ENCODE assay signal across 17 mouse cellular contexts in genomic region chrX:99331764-99332456, GRCm38 (mm10).
DNase-seq lines count a peak whose midpoint lies in the region; ATAC-seq and TF ChIP-seq lines count a peak whose summit lies in the region.
"Had no signal": no experiment of that assay in that cellular context is flagged by ENCODE, and none has a peak within 500 bp of the region (broad histone marks: within the 10 kb centered on the region; RNA-seq: fewer than 3 reads in every experiment).

No protein-coding gene starts in this region.

- 34% methylated on average over 9 of the region's 9 CpGs for WGBS in forebrain, postnatal 0 days
- WGBS in midbrain, embryonic 12.5 days = 43% methylated on average over 9 of the region's 9 CpGs

- TF ChIP-seq CTCF in forebrain, postnatal 0 days (IDR thresholded peaks at IDR 0.05; ENCODE audit: low read depth) = no peak

- no peaks in the 10 kb centered on the region for H3K4me1 ChIP-seq in forebrain, postnatal 0 days (ENCODE audit: insufficient read depth)
- H3K4me1 ChIP-seq in midbrain, embryonic 12.5 days = peaks cover 9% of the 10 kb centered on the region; the same call in 1 of the 2 replicates
- H3K4me1 ChIP-seq: liver, embryonic 15.5 days had no signal

- H3K9ac ChIP-seq in forebrain, postnatal 0 days = no peak overlapping the region
- H3K9ac ChIP-seq in midbrain, embryonic 12.5 days (replicated peaks) = no peak overlapping the region
- H3K9ac ChIP-seq: liver, embryonic 15.5 days had no signal

- H3K9me3 ChIP-seq in forebrain, postnatal 0 days (ENCODE audit: low read length) = no peaks in the 10 kb centered on the region
- H3K9me3 ChIP-seq in midbrain, embryonic 12.5 days = no peaks in the 10 kb centered on the region
- H3K9me3 ChIP-seq: liver, embryonic 15.5 days had no signal

- no peak overlapping the region for H3K4me3 ChIP-seq in forebrain, postnatal 0 days (ENCODE audit: low read depth, low read length)
- H3K4me3 ChIP-seq in midbrain, embryonic 12.5 days = no peak overlapping the region
- H3K4me3 ChIP-seq: layer of hippocampus, adult 2 months; liver, embryonic 15.5 days had no signal

- peak; percentile 12 for DNase-seq in testis, postnatal 10 days (ENCODE audit: low spot score)
- DNase-seq in testis, postnatal 14 days (ENCODE audit: low spot score) = no peak
- peak; percentile 35 for DNase-seq in forebrain, postnatal 0 days
- DNase-seq in layer of hippocampus, postnatal 36 days = no peak
- DNase-seq in layer of hippocampus, adult 8-10 months (ENCODE audit: low spot score in 2 of 2) = no peak
- DNase-seq in layer of hippocampus, adult 18-20 months (ENCODE audit: low spot score in 2 of 2) = no peak
- DNase-seq: adrenal gland, adult 8-10 months; cerebellum, postnatal 36 days; heart, adult 11 months; heart, postnatal 14 days; lung, postnatal 4 days; right cerebral cortex, postnatal 25 days; thymus, postnatal 14 days had no signal

- no peaks in the 10 kb centered on the region for H3K27me3 ChIP-seq in forebrain, postnatal 0 days (ENCODE audit: insufficient read depth, low read length)
- H3K27me3 ChIP-seq in midbrain, embryonic 12.5 days = peaks cover 72% of the 10 kb centered on the region

- peak; percentile 61; the same call in 1 of the 2 replicates for ATAC-seq in forebrain, postnatal 0 days
- peak; percentile 84 for ATAC-seq in midbrain, embryonic 12.5 days (ENCODE audit: low FRiP score, low read depth)
- ATAC-seq in megakaryocyte progenitor cell, adult 5-6 weeks (replicated peaks; ENCODE audit: poor library complexity) = no peak

- no peak overlapping the region for H3K4me2 ChIP-seq in forebrain, postnatal 0 days (ENCODE audit: low read depth)
- no peak overlapping the region for H3K4me2 ChIP-seq in midbrain, embryonic 12.5 days (replicated peaks)
- H3K4me2 ChIP-seq: liver, embryonic 15.5 days had no signal

- no peak overlapping the region for H3K27ac ChIP-seq in forebrain, postnatal 0 days (ENCODE audit: low read depth, low read length)
- peak overlapping the region; percentile 76 for H3K27ac ChIP-seq in midbrain, embryonic 12.5 days (replicated peaks)
- H3K27ac ChIP-seq: layer of hippocampus, adult 2 months; liver, embryonic 15.5 days had no signal

- H3K36me3 ChIP-seq in forebrain, postnatal 0 days (ENCODE audit: insufficient read depth) = no peaks in the 10 kb centered on the region
- no peaks in the 10 kb centered on the region for H3K36me3 ChIP-seq in midbrain, embryonic 12.5 days
- H3K36me3 ChIP-seq: liver, embryonic 15.5 days had no signal

Comparison
In these comparisons a context has a peak if more than half of its experiments do, and no peak if none do; other contexts are left out.
1. DNase-seq: peak in testis, postnatal 10 days (single experiment) and forebrain, postnatal 0 days (single experiment); none in testis, postnatal 14 days (single experiment), layer of hippocampus, postnatal 36 days (0 of 2), layer of hippocampus, adult 8-10 months (0 of 2) and layer of hippocampus, adult 18-20 months (0 of 2).